ENCODE assay signal across 23 mouse cellular contexts in the genomic region with DNA sequence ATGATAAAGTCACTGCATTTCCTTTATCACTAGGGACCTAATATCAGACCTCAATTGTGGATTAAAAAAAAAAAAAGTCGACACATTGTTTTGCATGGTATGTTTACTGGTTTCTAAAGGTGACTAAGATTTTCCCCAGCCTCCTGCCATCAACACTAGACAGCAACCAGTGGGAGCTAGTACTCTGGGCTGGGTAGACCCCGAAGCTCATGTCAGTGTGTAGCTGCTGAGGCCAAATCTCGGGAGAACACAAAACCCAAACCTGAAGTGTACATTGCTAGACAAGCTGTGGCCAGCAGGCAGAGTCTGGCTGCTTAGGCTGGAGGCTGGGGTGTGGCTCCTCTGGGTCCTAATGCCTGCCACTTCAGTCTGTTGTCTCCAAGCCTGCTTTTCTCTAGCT. TPM values are rescaled to one million over a fixed set of nuclear protein-coding genes. Genes with fewer than 3 reads are reported as not detected.
DNase-seq lines count a peak whose midpoint lies in the region; ATAC-seq and TF ChIP-seq lines count a peak whose summit lies in the region.
"Not testable (repeated sequence)": the region's sequence is repeated elsewhere in the genome, so short reads cannot be mapped to it uniquely, and the experiment has no call there.
"Had no signal": no experiment of that assay in that cellular context is flagged by ENCODE, and none has a peak within 500 bp of the region (broad histone marks: within the 10 kb centered on the region; RNA-seq: fewer than 3 reads in every experiment).

No protein-coding gene starts in this region.

- peak overlapping the region; percentile 50; the same call in 1 of the 2 replicates for H3K4me2 ChIP-seq in CH12.LX (ENCODE audit: insufficient read depth, low read depth, poor library complexity, severe bottlenecking)
- not testable (repeated sequence) for H3K4me2 ChIP-seq in heart, postnatal 0 days (ENCODE audit: low read depth, low read length); limb, embryonic 11.5 days (ENCODE audit: low read depth, severe bottlenecking)

- not testable (repeated sequence) for H3K4me3 ChIP-seq in CH12.LX (replicated peaks in 1 of 3; ENCODE audit: low read depth in 2 of 3, low read length in 2 of 3, poor library complexity in 1 of 3); heart, postnatal 0 days (ENCODE audit: low read depth, low read length); limb, embryonic 11.5 days (ENCODE audit: low read depth, low read length)

- not testable (repeated sequence) for H3K9me3 ChIP-seq in CH12.LX (replicated peaks; ENCODE audit: low read length); heart, postnatal 0 days (replicated peaks; ENCODE audit: control insufficient read depth, low read length); limb, embryonic 11.5 days (ENCODE audit: control insufficient read depth, low read length)

- not testable (repeated sequence) for H3K27me3 ChIP-seq in CH12.LX (replicated peaks); heart, postnatal 0 days (ENCODE audit: control insufficient read depth, insufficient read depth, low read length); limb, embryonic 11.5 days (ENCODE audit: control insufficient read depth, insufficient read depth, low read length)

- TF ChIP-seq CTCF in CH12.LX (conservative IDR thresholded peaks at IDR 0.05 in 1 of 2, IDR thresholded peaks at IDR 0.05 in 1 of 2; ENCODE audit: low read depth in 2 of 2, low read length in 2 of 2); heart, postnatal 0 days (IDR thresholded peaks at IDR 0.05; ENCODE audit: low read depth): not testable (repeated sequence)

- not testable (repeated sequence) for H3K79me2 ChIP-seq in CH12.LX (replicated peaks; ENCODE audit: control insufficient read depth, extremely low read depth, insufficient read depth, poor library complexity, severe bottlenecking)

- not testable (repeated sequence) for TF ChIP-seq RAD21 in CH12.LX (IDR thresholded peaks at IDR 0.05; ENCODE audit: low read depth, low read length)

- dilution Hi-C loops in CH12.LX (cut with MboI; ENCODE audit: extremely low pct_ligation_motif_present, extremely low pct_unique_long_range_greater_than_20kb, low sequenced_read_pairs) = not testable (repeated sequence)

- not testable (repeated sequence) for H3K36me3 ChIP-seq in CH12.LX (replicated peaks in 1 of 2; ENCODE audit: control insufficient read depth in 1 of 2, insufficient read depth in 1 of 2, low read length in 1 of 2); heart, postnatal 0 days (replicated peaks; ENCODE audit: control insufficient read depth, insufficient read depth, low read length); limb, embryonic 11.5 days (ENCODE audit: control insufficient read depth, insufficient read depth, low read length)

- TF ChIP-seq POLR2A in CH12.LX (IDR thresholded peaks at IDR 0.05; ENCODE audit: low read depth, low read length) = not testable (repeated sequence)

- not testable (repeated sequence) for H3K9ac ChIP-seq in CH12.LX (ENCODE audit: insufficient read depth, low read depth); heart, postnatal 0 days (replicated peaks; ENCODE audit: low read depth, low read length); limb, embryonic 11.5 days (ENCODE audit: low read length)

- ATAC-seq in heart, postnatal 0 days (ENCODE audit: insufficient read depth, low read depth) = peak; percentile 67
- peak; percentile 65; the same call in 1 of the 2 replicates for ATAC-seq in limb, embryonic 11.5 days (ENCODE audit: insufficient number of reproducible peaks, low FRiP score, low TSS enrichment, low read depth)
- ATAC-seq in megakaryocyte progenitor cell, adult 5-6 weeks (replicated peaks; ENCODE audit: poor library complexity) = peak; percentile 74

- not testable (repeated sequence) for H3K27ac ChIP-seq in CH12.LX (ENCODE audit: insufficient read depth, low read depth); heart, postnatal 0 days (ENCODE audit: low read depth); limb, embryonic 11.5 days (replicated peaks; ENCODE audit: low read depth, low read length)

- TF ChIP-seq EP300 in CH12.LX (IDR thresholded peaks at IDR 0.05; ENCODE audit: low read length); heart, postnatal 0 days (IDR thresholded peaks at IDR 0.05; ENCODE audit: low read depth): not testable (repeated sequence)

- DNase-seq in CH12.LX (ENCODE audit: extremely low read depth) (peak; percentile 43), R1 (ENCODE audit: low read depth, low spot score) (peak; percentile 23)
- DNase-seq in embryo, embryonic 10.5 days (ENCODE audit: low spot score) = peak; percentile 10
- not testable (repeated sequence) for DNase-seq in heart, postnatal 0 days (ENCODE audit: low spot score); limb, embryonic 11.5 days (ENCODE audit: low spot score)
- DNase-seq in retina, embryonic 14.5 days (ENCODE audit: low spot score) = peak; percentile 9

- not testable (repeated sequence) for H3K4me1 ChIP-seq in CH12.LX (ENCODE audit: control insufficient read depth in 1 of 2, insufficient read depth in 2 of 2); heart, postnatal 0 days (ENCODE audit: control insufficient read depth, insufficient read depth); limb, embryonic 11.5 days (ENCODE audit: control insufficient read depth, insufficient read depth, low read length)

- WGBS in heart, postnatal 0 days = 8% methylated on average over 3 of the region's 3 CpGs
- WGBS in limb, embryonic 11.5 days = 39% methylated on average over 3 of the region's 3 CpGs

- in situ Hi-C loops in CH12.LX (cut with MboI; ENCODE audit: low pct_ligation_motif_present, low pct_unique_long_range_greater_than_20kb, low sequenced_read_pairs) = not testable (repeated sequence)

TF ChIP-seq in CH12.LX, 34 proteins besides CTCF, POLR2A, EP300 and RAD21:
- peak; percentile 52; the same call in 1 of the 2 replicates for TF ChIP-seq ZNF384 (IDR thresholded peaks at IDR 0.05; ENCODE audit: low read depth, low read length)
- TF ChIP-seq JUN (IDR thresholded peaks at IDR 0.05; ENCODE audit: insufficient read depth, low read depth, low read length) = 0 out of 2 replicates have a peak, but pooled peaks have one; percentile 5
TF ChIP-seq in CH12.LX: peak in this region for 2; not testable (repeated sequence) for 32.

RNA-seq across cellular contexts. Expression of gene Il22, which starts 9.6 kb away (rescaled TPM):
- total RNA-seq in CH12.LX (2012; rRNA removed) (not detected in 2 replicates), CH12.LX (2014; rRNA removed) (not detected in 2 replicates)
- polyA plus RNA-seq in CH12.LX (2012; ENCODE audit: insufficient read length, low read depth) = not detected in 2 replicates
- total RNA-seq in heart, postnatal 0 days (2014; rRNA removed; ENCODE audit: low replicate concordance) = not detected in 2 replicates
- polyA plus RNA-seq in heart, postnatal 0 days (2015; fragmentation: Nextera tagmentation; extraction: Ambion mirVana) = not detected in 2 replicates
- polyA plus RNA-seq in limb, embryonic 11.5 days (2014; fragmentation: Nextera tagmentation; extraction: Ambion mirVana) = 0.23 TPM in 1 of 2 replicates, not detected in the other
- not detected in 2 replicates for total RNA-seq in megakaryocyte progenitor cell, adult 5-6 weeks (2015)
- not detected in 2 replicates for total RNA-seq in megakaryocyte progenitor cell, adult 5-6 weeks (2017)
- total RNA-seq: adrenal gland, adult 2 months; gastrocnemius, postnatal 25 days; heart, postnatal 14 days; left cerebral cortex, adult 2 months; left cerebral cortex, postnatal 4 days; liver, adult 2 months had no signal
- polyA plus RNA-seq: adrenal gland, adult 2 months; embryonic facial prominence, embryonic 12.5 days; forebrain, embryonic 15.5 days; hindbrain, embryonic 14.5 days; intestine, embryonic 16.5 days; kidney, embryonic 15.5 days; liver, adult 2 months; liver, postnatal 0 days; macrophage; stomach, embryonic 16.5 days; urinary bladder, adult 2 months had no signal

RNA-seq across cellular contexts. Expression of gene Gm32717, which starts 45.4 kb away (rescaled TPM):
- total RNA-seq in CH12.LX (2012; rRNA removed) (0.04 TPM in 1 of 2 replicates, not detected in the other), CH12.LX (2014; rRNA removed) (0.21 and 0.22 TPM in 2 replicates)
- not detected in 2 replicates for polyA plus RNA-seq in CH12.LX (2012; ENCODE audit: insufficient read length, low read depth)
- not detected in 2 replicates for total RNA-seq in heart, postnatal 0 days (2014; rRNA removed; ENCODE audit: low replicate concordance)
- polyA plus RNA-seq in heart, postnatal 0 days (2015; fragmentation: Nextera tagmentation; extraction: Ambion mirVana) = not detected in 2 replicates
- polyA plus RNA-seq in limb, embryonic 11.5 days (2014; fragmentation: Nextera tagmentation; extraction: Ambion mirVana) = 0.10 TPM in 1 of 2 replicates, not detected in the other
- 0.05 TPM in 1 of 2 replicates, not detected in the other for total RNA-seq in megakaryocyte progenitor cell, adult 5-6 weeks (2015)
- total RNA-seq in megakaryocyte progenitor cell, adult 5-6 weeks (2017) = 0.08 and 0.14 TPM in 2 replicates
- total RNA-seq: liver, adult 2 months had no signal
- polyA plus RNA-seq: adrenal gland, adult 2 months; intestine, embryonic 16.5 days; kidney, embryonic 15.5 days; liver, adult 2 months; liver, postnatal 0 days; macrophage; stomach, embryonic 16.5 days; thymus, postnatal 0 days had no signal

RNA-seq across cellular contexts. Expression of gene Mdm1, which starts 53.5 kb away (rescaled TPM):
- 6.8 and 7.7 TPM in 2 replicates for total RNA-seq in CH12.LX (2012; rRNA removed)
- 10.4 and 12.6 TPM in 2 replicates for total RNA-seq in CH12.LX (2014; rRNA removed)
- polyA plus RNA-seq in CH12.LX (2012; ENCODE audit: insufficient read length, low read depth) = 9.7 and 10.8 TPM in 2 replicates
- 8.0 and 9.8 TPM in 2 replicates for total RNA-seq in heart, postnatal 0 days (2014; rRNA removed; ENCODE audit: low replicate concordance)
- polyA plus RNA-seq in heart, postnatal 0 days (2015; fragmentation: Nextera tagmentation; extraction: Ambion mirVana) = 8.9 TPM in 2 replicates
- 58.7 and 64.2 TPM in 2 replicates for polyA plus RNA-seq in limb, embryonic 11.5 days (2014; fragmentation: Nextera tagmentation; extraction: Ambion mirVana)
- 10.2 and 13.4 TPM in 2 replicates for total RNA-seq in megakaryocyte progenitor cell, adult 5-6 weeks (2015)
- 35.6 and 35.9 TPM in 2 replicates for total RNA-seq in megakaryocyte progenitor cell, adult 5-6 weeks (2017)
